Mouse (Mus musculus): ENCODE measurements at regions not wholly inside any gene's neighbourhood (a gene's known extent, or its start where the extent isn't known, plus 50 kb on each side); places are given as distances from the start of the nearest gene placed in this dataset.
"Not testable (repeated sequence)": the region's sequence is repeated elsewhere in the genome, so short reads cannot be mapped to it uniquely, and the experiment has no call there.

DNA sequence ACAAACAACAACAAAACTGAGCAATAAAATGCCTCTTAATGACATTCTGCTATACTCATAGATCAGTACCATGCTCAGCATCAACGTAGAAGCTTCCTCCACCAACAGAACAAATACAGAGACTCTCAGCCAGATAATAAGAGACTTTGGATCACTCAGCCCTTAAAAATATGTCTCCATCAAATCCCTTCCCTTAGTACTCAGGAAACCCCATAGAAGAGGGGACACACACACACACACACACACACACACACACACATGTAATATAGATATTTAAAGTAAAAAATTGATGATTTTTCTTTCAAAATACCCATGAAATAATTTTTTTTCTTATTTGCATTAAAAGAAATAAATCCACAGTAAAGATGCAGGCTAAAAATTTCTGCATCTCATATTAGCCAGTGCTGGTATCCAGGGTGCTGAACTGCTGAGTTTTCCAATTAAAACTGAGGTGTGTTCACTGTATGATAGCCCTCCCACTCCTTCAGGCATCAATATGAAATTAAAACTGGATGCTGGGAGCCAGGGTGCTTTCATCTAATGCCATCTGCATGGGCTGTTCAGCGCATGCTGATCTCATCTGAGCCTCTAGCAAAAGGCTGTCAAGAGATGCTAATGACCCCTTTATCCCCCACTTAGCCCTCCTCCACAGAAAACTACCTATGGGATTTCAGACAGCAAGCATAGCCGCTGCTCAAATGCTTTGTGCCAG, 321.0 kb downstream of the Tm4sf1 start:
- no peak for DNase-seq

- DNase-seq: no peak
These were observed 335.8 kb downstream of the Tm4sf1 start for GRCm38 (mm10) chr3:56966008-56966407.

DNA sequence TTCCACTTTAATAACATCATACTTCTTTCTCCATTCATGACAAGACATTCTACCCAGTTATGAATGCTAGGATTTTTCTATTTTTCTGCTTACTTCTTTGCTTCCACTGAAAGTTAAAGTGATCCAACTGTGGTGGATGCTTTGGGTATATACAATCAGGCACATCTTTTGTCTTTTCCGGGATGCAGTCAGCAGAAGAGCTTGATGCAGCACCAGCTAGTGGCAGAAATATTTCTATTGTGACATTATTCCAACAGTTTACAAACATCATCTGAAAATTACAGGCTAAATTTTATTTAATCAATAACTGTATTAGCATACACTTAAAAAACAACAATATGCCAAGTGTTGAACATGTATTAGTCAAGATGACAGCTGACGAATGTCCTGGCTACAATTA, 336.3 kb downstream of the Tm4sf1 start:
- DNase-seq: no peak

DNA sequence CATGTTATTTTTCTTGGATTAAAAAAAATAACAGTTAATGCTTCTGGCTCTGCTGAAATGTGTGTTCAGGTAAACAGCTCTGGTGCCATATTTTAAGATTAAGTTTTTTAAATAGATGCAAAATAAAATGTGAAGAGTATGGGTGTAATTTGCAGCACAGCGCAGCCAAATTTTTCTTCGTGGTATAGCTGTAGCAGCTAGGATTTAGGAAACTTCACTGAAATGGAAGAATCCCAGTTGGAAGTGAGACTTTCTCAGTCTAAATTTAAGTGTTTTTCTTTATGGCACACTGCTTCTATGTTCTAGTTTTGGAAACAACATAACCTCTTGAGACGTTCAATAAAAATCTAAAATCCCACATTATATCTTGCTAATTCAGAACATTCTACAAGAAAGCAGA, 337.6 kb downstream of the Tm4sf1 start:
- no peak for DNase-seq

DNA sequence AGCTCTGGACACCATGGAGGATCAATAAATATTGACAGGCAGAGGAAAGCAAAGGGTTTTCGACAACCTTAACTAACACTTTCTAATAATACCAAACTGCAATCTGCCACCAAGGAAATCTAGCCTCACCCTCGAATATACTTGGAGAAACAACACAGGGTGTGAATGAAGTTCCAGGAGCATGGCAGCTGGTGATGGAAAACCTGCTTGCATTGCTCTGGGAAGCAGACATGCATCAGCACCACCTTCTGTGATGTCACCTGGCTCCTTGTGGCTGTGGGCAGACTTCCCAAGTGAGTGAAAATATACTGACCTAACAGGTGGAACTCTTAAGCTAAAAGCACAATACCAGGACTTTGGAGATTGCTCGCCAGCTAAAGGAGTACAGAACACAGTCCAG, 338.5 kb downstream of the Tm4sf1 start:
- no peak for DNase-seq

DNA sequence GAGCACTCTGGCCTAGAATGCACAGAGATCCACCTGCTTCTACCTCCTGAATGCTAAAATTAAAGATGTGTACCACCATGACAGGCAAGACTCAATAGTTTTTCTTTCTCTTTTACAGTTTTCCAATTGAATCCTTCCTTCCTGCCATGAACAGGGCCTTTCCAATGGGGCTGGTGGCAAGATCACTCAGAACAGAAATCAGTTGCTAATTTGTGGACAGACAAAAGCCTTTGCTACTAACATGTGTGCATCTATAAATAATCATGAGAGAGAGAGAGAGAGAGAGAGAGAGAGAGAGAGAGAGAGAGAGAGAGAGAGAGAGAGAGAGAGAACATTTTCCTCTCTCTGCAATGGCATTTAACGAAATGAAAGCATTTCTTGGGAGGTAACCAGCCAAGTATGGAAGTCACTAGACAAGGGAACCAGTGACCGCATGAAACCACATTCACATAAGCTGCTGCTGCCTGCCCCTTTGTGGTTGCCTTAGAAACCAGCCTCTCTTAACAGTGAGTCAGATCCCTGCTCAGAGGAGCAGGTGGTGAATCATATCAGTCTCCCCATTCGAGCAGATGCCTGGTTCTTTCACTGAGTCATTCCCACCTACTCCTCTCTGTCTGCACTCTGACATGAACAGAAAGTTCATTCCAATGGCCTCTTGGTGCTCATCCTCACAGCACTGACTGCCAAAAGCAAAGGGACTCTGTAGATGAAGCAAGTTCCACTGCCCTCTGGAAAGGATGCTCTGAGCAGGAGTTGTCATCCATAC, 339.4 kb downstream of the Tm4sf1 start:
- no peak for DNase-seq

- no peak for DNase-seq
These were observed 344.8 kb downstream of the Tm4sf1 start for GRCm38 (mm10) chr3:56956978-56957377.

DNA sequence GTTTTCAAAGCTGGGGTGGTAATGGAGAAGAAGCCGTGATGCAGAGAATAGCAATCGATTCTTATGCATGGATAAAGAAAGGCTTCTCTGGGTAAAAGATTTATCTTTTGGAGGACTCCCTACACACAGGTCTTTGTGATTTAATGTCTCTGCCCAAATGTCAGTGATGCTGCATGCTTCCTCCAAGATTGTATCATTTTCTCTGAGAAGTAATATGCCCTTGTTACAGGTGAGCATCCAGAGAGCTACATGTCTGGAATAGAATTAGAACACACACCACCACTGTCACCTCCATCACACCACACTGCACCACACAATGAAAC, 346.0 kb downstream of the Tm4sf1 start:
- no peak for DNase-seq

GRCm38 (mm10) chr3:56955098-56955798, 346.5 kb downstream of the Tm4sf1 start:
- peak; percentile 27 for DNase-seq

GRCm38 (mm10) chr3:56942557-56942956, 359.2 kb downstream of the Tm4sf1 start:
- DNase-seq: not testable (repeated sequence)

DNA sequence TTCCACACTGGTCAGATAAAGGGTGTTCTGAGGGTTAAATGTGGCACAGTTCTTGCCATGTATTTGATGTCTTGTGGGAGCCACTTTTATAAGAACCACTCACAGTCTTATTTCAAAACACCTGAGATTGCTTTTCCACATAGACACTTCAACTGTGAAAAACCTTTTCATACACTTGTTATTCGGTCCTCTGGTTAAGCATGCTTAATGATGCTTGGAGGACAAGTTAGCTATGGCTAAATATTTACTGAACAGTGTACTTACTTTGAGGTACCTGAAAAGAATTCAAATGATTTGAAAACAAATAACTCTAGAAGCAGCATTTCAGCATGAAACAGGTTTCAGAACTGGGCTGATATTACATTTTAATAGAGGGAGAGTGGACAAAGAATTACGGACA, 372.8 kb downstream of the Tm4sf1 start:
- not testable (repeated sequence) for DNase-seq

DNA sequence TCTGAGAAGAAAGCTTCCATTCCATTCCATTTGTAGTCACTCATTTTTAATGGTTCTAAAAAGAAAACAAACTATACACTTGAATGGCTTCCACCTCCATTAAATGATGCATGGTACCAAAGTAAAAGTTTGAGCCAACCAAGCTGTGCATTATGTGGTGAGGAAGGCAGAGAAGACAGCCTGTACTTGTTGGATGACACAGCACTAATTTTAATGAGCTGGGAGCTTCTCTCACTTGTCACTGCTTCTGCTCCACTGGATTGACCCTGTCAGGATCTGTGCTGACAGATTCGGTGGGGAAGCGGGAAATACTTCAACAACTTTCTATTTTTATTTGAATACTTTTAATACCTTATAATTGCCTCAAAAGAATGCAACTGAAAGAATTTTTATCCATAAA, 403.3 kb downstream of the Tm4sf1 start:
- DNase-seq: no peak

DNA sequence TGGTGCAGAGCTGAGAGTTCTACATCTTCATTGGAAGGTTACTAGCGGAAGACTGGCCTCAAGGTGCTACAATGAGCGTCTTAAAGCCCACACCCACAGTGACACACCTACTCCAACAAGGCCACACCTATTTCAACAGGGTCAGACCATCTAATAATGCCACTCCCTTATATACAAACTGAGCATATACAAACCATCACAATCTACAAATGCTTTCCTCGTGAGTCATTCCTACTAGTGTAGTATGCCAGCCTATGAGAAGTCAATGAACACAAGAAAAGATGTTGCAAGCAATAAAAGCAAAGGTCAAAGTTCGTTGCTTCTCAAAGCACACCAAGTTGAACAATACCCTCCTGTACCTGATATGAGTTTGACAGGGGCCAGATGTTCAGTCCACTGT, 424.7 kb downstream of the Tm4sf1 start:
- DNase-seq: no peak

GRCm38 (mm10) chr3:56863591-56863990, 438.2 kb downstream of the Tm4sf1 start:
- DNase-seq: no peak

GRCm38 (mm10) chr3:56859841-56860240, 441.9 kb downstream of the Tm4sf1 start:
- no peak for DNase-seq

DNA sequence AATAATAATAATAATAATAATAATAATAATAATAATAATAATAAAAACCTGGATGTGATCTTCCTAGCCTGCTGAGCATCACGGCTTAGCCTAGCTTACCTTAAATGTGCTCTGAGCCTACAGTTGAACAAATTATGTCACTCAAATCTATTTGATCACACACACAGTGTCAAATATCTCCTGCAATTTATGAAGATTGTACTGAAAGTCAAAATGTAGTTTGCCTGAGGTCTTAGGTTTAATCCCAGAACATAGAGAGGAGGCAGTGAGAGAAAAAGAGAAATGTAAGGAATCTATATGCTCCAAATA, 456.4 kb downstream of the Tm4sf1 start:
- no peak for DNase-seq

DNA sequence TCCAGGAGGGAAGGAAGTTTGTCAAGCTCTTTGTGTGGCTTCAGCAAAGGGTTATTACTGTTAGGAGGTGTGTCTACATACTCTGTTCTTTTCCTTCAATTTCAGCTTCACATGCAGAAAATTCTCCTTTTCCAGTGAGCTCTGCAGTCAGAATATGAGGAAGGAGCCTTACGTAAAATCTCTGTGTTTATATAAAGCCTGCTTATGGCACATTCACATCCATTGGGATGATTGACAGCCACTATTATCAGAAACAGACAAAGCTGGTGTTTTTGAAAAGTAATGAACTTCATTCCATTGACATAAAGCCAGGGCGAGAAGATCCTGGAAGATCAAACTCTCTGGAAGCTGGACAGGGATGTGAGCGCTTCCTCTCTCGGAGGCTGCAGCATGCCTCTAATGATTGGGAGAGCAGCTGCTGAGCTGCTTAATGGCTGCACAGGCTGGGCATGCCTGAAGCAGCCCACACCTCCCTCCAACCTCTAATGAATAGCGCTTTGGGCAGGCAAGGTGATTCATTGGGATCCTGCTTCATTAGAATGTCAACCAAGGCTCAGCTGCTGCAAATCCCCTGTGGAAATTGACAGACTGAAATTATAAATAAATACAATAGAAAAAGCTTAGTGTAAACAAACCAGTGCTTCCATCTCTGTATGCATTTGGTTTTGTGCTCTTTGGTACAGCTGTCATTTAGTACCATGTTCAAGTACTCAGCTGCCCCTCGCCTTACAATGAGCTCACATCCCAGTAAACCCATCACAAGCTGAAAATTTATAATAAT, 456.9 kb downstream of the Tm4sf1 start:
- no peak for DNase-seq

DNA sequence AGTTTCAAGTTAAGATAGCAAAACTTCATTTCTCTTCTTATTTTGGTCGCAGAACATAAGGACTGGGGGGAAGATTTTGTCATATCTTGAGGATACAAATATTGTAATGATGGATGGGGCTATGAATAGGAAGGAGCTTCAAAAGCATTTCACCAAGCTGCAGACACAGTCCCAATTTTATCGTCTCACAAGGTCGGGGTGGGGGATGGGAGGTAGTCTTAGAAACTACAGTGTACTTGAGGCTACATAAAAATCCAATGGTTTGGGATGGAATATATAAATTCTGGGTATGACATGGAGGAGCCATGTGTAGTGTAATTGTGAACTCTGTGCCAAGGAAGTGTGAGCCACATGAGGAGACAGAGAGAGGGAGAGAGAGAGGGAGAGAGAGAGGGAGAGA, 464.6 kb downstream of the Tm4sf1 start:
- no peak for DNase-seq

- no peak for DNase-seq
These were observed 471.3 kb downstream of the Tm4sf1 start for GRCm38 (mm10) chr3:56830315-56831097.

DNA sequence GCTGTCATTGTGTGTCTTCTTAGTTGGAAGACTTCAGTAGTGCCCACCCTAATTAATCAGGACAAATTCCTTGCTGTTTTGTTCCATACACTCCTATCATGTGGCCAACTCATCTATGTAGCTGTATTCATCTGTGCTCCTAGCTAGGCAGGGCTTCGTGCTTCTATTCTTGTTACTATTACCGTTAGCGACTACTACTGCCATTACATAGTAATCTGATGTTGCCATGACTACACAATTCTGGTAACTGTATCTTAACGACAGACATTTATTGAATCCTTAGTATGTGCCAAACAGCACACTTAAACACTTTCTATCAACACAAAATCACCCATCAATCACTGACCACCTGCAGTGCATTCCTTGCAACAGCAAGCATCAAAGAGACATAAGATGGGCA, 477.6 kb downstream of the Tm4sf1 start:
- DNase-seq: no peak

- DNase-seq: no peak
These were observed 491.2 kb downstream of the Tm4sf1 start for GRCm38 (mm10) chr3:56810548-56811071.

DNA sequence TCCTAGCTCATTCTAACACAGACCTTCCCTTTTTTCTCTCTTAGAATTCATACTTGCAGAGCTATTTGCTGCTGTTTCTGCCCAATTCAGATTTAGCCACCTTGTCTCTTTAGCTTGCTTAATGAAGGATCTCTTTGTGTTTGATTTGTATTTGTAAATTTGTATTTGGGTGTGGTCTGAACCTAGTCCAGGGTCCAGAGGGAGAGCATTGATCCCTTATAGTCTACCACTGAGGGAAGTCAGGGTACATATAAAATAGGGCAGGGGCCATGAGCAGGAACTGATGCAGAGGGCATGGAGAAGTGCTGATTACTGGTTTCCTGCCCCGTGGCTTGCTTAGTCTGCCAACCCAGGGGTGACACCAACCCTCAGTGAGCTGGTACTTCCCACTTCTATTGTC, 508.7 kb downstream of the Tm4sf1 start:
- DNase-seq: no peak

All from kidney, adult 9 months (tissue).